Mouse (Mus musculus) E14TG2a.4 (cell line): ENCODE measurements around the gene Prrg2.

ENCODE experiments used
- CTCF ChIP-seq: conservative IDR thresholded peaks from 2 replicates; pipeline ENCODE4 v1.5.1; 2014; ENCODE audit warnings: low read length
- NANOG ChIP-seq: IDR thresholded peaks from 2 replicates; pipeline ENCODE4 v1.6.1; 2014; ENCODE audit warnings: borderline replicate concordance, low read length, mixed read lengths

DNA sequence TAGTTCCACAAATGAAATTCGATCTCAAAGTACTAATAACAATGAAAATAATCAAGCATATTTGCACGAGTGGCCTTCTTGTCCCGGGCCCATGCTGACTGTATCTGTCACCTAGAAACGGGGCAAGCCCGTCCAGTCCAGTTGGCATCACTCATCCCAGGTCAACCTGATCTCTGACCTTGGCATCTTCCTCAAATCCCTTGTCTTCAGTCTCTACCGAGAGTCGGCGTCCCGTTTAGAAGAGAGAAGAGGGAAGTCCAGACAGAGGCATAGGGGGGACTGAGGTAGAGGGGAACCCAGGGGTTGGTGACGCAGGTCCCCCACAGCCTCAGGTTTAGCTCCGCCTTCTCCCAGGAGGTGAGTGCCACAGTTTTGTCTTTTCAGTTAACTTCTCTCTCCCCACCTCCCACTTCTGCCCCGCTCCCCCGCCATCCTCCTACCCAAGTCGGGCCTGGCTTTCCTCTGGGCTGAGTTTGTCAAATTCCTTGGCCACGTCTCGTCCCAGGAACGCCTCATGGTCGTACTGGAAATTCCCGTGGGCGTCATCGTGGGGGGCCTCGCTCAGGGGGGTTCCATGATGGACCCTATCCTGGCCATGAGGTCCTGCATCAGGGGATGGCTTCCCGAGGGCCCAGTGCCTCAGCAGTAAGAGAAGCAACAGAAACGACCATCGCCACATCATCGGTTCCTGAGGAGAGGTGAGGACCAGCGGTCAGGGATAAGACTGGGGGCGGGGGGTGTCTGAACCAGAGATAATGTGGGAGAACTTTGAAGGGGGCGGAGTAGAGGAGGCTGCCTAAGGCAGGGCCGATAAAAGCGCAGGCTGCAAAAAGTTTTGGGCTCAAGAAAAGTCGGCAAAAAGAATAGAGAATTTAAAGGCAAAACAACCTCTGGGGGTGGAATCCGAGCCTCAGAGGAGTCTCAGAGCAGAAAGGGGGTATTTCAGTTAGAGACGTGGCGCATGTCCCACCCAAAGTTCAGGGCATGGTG lies 28.8 kb upstream of the Prrg2 start:
- TF ChIP-seq CTCF (no peak), NANOG (no peak)
